Mouse (Mus musculus) brain, embryonic 14.5 days (tissue): ENCODE measurements around the gene Prkd2. TPM values are rescaled to one million over a fixed set of nuclear protein-coding genes. Genes with fewer than 3 reads are reported as not detected.

Source experiments
- DNase-seq: peaks from one replicate; pipeline ENCODE4 v3.0.0-alpha.2; 2011; ENCODE audit warnings: low read depth
- CTCF ChIP-seq: fragments of 200-500 bp; IDR thresholded peaks from 2 replicates; pipeline ENCODE4 v1.5.1; 2012; ENCODE audit warnings: inconsistent platforms, mild to moderate bottlenecking, moderate library complexity, borderline replicate concordance; ENCODE audit not compliant: insufficient read depth, insufficient read length; ENCODE audit errors: extremely low read depth
- POLR2A ChIP-seq: fragments of 200-500 bp; IDR thresholded peaks from 2 replicates; pipeline ENCODE4 v1.6.1; 2012; ENCODE audit warnings: mild to moderate bottlenecking, inconsistent platforms, borderline replicate concordance; ENCODE audit not compliant: poor library complexity, insufficient read depth, insufficient read length, severe bottlenecking; ENCODE audit errors: extremely low read depth
- polyA plus RNA-seq: library from polyadenylated mRNA; depleted of rRNA; stranded (reverse); fragments of >200 nt; gene quantifications from 2 replicates; pipeline ENCODE4 v1.2.3, GENCODE M21; 2012

Prkd2 gene
- polyA plus RNA-seq, 1 experiment: 13.9 TPM

GRCm38 (mm10) chr7:16839427-16840108, 3.1 kb upstream of the Prkd2 start:
- no peak for DNase-seq
- no peak for TF ChIP-seq CTCF
- no peak for TF ChIP-seq POLR2A

- no peak for TF ChIP-seq CTCF
- TF ChIP-seq POLR2A: no peak
- no peak for DNase-seq
Measured at GRCm38 (mm10) chr7:16840109-16840491, 2.6 kb upstream of the Prkd2 start.

GRCm38 (mm10) chr7:16841078-16841477, 1.6 kb upstream of the Prkd2 start:
- no peak for DNase-seq

GRCm38 (mm10) chr7:16841561-16842560, 841 bp upstream of the Prkd2 start:
- no peak for TF ChIP-seq CTCF
- no peak for TF ChIP-seq POLR2A
- peak; percentile 11 for DNase-seq

More at GRCm38 (mm10) chr7:16841078-16841477, 1.6 kb upstream of the Prkd2 start:
- TF ChIP-seq POLR2A: no peak
- TF ChIP-seq CTCF: no peak

GRCm38 (mm10) chr7:16843441-16844171, 904 bp downstream of the Prkd2 start:
- TF ChIP-seq POLR2A (no peak), CTCF (no peak)

GRCm38 (mm10) chr7:16844696-16845071, 2.0 kb downstream of the Prkd2 start:
- TF ChIP-seq CTCF (no peak), POLR2A (no peak)
- no peak for DNase-seq

More at GRCm38 (mm10) chr7:16843441-16844171, 904 bp downstream of the Prkd2 start:
- peak; percentile 31 for DNase-seq

GRCm38 (mm10) chr7:16845072-16845819, 2.5 kb downstream of the Prkd2 start:
- TF ChIP-seq POLR2A: no peak
- TF ChIP-seq CTCF: no peak
- DNase-seq: no peak

GRCm38 (mm10) chr7:16845820-16846167, 3.1 kb downstream of the Prkd2 start:
- no peak for DNase-seq
- TF ChIP-seq CTCF: no peak
- no peak for TF ChIP-seq POLR2A

GRCm38 (mm10) chr7:16846775-16847174, 4.1 kb downstream of the Prkd2 start:
- no peak for TF ChIP-seq CTCF
- no peak for TF ChIP-seq POLR2A
- DNase-seq: no peak

GRCm38 (mm10) chr7:16847507-16847906, 4.8 kb downstream of the Prkd2 start:
- TF ChIP-seq CTCF: no peak
- no peak for DNase-seq

- peak; percentile 67 for TF ChIP-seq CTCF
- no peak for TF ChIP-seq POLR2A
- DNase-seq: peak; percentile 57
Measured at GRCm38 (mm10) chr7:16848579-16848978, 5.9 kb downstream of the Prkd2 start.

- TF ChIP-seq POLR2A (no peak), CTCF (no peak)
- no peak for DNase-seq
Measured at GRCm38 (mm10) chr7:16851636-16852035, 8.9 kb downstream of the Prkd2 start.
